Mouse (Mus musculus) urinary bladder, postnatal 25 days (tissue): ENCODE measurements around the gene Hhipl1.

ENCODE experiments used
- DNase-seq: peaks from one replicate; pipeline ENCODE4 v3.0.0; 2022; ENCODE audit warnings: low spot score

Gene Hhipl1

DNA sequence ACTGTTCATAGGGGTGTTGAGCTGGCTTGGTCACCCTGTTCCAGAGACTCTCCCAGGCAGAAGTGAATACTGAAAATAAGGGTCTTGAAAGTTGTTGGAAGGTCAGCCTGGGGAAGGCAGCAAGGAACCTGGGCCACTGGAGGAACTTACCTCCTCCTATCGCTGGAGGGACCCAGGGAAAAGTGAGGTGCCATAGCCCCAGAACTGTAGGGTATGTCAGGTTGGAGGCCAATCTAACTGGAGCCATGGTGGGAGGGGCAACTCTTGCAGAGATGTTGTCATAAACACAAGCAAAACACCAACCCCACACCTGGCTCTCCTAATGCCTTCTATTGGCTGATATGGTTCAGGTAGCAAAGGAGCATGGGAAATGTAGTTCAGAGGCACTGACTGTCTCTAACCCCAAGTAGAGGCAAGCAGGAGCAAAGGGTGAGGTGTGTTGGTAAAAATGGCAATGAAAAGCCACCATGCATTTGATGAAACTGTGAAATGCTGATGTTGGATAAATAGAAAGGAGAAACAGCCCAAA is 7.2 kb downstream of the Hhipl1 start:
- no peak for DNase-seq

DNA sequence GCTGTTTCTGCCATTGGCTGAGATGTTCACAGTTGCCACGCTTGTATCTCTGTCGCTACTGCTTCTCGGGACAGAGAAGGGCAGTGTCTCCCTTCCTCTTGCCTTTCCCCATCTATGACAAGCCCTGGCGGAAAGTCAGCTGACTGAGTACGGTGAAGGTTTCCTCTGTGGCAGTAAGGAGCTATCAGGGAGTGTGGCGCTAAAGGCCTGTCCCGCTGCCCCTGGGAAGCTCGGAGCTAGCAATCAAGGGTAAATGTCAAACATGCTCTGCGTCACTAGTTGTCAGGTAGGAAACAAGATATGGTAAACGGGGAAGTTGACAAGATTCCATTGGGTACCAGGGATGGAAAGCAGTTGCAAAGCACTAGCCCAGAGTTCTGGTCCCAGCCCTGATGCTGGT is 9.7 kb downstream of the Hhipl1 start:
- no peak for DNase-seq

DNA sequence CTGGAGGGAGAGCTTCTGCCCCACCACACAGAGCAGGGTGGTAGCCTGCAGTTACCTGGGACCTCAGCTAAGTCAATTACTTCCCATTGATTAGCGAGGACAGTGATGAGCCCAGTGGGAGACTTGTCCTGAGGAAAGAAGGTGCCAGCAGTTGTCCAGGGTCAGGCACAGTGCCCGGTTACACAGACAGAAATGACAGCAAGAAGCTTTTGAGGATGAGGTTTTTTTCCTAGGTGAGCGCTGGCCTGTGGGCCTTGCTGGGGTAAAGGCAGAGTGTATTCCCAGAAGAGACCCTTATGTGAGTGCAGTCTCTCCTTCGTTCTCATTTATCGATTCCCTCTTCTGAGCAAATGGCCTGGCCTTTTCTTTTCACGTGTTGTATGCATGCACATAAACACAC is 10.6 kb downstream of the Hhipl1 start:
- DNase-seq = no peak

DNA sequence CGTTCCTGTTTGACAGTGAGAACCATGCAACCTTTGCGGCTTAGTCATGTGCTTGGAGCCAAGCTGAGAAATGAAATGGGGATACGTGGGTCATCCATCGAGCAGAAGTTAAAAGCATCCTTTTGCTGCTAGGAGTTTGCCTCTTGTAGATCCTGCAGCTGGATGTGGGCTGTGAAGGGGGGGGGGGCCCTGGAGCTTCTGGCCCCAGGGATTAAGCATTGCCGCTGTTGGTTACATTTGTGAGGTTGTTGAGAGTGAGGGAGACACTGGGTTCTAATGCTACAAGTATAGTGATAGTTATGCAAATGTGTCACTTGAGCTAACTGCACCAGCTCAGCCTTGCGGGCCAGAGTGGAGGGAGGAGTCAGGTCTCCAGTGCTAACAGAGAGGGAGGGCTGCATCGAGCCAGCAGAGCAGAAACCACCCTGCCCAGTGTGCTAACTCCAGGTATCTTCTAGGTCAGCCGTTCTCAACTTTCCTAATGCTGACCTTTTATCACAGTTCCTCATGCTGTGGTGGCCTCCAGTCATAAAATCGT is 11.2 kb downstream of the Hhipl1 start:
- DNase-seq = no peak

DNA sequence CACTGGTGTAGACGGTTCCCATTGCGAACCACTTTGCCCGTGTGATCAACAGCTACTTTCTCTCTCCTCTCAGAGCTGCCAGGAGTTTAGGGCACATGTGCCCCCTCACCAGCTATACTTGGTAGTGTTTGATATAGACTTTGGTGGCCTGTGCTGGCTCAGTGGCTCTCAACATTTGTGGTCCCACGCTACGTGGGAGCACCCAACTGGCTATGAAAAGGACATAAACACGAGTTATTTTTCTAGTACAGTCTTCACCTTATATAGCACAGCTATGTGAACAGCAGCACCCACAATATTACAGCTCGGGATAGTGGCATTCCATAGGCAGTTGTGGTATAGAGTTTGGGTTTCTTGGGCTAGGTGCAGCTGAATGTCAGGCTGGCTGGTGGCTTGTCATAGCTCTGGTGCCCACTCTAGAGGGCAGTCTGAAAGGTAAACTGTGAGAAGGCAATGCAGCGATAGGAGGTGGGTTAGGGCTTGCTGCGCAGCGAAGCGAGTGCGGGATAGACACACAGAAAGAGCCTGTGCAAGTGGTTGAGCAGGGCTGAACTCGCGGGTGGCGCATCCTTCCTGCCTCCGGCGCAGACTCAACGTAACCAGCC is 11.9 kb downstream of the Hhipl1 start:
- DNase-seq = no peak

DNA sequence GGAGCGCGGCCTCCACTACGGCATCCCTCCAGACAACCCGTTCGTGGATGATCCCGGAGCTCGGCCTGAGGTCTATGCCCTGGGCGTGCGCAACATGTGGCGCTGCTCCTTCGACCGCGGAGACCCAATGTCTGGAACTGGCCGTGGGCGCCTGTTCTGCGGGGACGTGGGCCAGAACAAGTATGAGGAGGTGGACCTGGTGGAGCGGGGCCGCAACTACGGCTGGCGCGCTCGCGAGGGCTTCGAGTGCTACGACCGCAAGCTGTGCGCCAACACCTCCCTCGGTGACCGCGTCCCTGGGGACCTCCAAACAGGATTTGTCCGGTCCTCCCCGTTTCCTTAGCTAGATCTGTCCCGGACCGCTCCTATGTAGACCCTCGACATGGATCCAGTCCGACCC is 12.4 kb downstream of the Hhipl1 start:
- no peak for DNase-seq

DNA sequence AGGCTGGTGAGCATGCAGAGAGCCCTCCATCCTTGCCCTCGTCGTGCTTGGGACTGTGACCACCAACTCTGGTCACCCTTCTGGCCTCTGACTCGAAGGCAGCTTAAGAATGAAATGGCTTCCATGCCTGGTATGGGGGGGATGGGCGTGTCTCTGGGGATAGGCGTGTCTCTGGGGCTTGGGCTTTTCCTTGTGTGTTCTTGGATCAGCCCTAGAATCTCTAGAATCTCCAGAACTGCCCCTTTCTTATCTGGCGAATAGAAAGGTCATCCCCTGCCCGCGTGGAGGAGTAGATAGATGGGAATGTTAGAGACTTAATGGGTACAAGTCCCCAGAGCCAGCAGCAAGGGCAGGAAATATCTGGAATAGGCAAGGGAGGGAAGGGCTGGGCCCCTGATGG is 14.0 kb downstream of the Hhipl1 start:
- no peak for DNase-seq

DNA sequence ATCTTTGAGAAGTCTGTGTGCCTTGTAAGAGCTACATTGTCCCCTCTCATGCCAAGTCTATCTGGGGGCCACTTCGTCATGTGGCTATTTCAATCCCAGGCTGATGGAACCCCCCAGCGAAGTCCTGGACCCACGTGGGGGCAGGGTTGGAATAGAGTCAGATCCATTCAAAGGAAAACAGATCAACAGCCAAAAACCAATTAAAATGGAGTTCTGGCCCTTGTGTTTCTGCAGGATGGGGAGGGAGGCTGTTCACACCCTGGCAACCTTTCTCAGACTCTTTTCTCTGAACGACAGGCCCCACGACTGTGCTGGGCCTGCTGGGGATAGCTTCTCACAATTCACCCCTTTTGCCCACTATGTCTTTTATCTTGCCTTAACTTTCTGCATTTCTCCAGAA is 20.3 kb downstream of the Hhipl1 start:
- no peak for DNase-seq

DNA sequence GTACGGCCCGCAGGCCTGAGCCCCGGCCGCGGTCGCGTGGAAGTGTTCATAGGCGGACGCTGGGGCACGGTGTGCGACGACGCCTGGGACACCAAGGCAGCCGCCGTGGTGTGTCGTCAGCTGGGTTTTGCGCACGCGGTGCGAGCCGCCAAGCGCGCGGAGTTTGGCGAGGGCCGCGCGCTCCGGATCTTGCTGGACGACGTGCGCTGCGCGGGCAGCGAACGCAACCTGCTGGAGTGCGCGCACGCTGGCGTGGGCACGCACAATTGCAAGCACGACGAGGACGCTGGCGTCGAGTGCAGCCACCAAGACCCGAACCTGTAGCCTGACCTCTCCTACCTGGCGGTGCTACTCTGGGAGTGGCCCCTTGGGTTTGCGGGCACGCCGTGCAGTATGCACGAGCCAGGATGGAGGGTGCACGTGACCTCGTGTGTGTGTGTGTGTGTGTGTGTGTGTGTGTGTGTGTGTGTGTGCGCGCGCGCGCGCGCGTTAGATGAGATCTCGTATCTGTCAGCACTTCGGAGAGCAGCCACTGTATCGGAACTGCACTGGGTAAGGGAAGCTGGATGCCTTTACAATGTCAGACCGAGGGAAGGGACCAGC is 21.9 kb downstream of the Hhipl1 start:
- DNase-seq = no peak

DNA sequence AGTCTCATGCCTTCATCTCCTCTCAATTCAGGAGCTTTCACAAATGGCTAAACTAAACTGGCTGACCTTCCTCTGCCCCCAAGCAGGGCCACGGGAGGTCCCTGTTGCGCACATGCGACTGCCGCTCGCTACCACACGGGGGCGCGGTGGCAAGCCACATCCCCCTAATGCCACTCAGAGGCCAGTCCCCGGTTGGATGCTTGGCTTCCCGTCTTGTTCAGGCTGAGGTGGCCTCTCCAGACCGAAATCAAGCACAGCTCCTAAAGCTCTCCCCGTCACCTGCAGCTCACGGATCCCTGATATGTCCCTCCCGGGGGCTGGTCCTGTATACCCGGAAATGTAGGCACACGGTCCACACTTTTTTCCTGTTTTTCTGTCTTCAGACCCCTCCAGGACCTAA is 27.0 kb downstream of the Hhipl1 start:
- DNase-seq = peak; percentile 83

DNA sequence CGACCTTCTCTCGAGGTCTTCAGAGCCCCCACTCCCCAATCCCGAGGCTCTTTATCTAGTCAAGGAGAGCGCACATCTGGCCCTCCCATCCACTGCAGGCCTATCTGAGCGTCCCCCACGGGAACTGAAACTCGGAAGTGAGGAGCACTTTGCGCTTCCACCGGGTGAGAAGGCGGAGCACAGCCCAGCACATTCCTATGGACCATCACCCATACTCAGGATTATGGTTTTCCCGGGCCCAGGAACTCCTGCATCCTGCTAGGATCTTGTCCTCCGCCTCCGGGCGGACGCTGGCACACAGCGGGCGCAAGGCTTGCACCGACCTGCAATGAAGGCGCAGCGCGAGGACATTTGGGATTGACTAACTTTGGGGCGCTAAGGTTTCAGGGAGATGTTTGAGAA is 27.4 kb downstream of the Hhipl1 start:
- no peak for DNase-seq

DNA sequence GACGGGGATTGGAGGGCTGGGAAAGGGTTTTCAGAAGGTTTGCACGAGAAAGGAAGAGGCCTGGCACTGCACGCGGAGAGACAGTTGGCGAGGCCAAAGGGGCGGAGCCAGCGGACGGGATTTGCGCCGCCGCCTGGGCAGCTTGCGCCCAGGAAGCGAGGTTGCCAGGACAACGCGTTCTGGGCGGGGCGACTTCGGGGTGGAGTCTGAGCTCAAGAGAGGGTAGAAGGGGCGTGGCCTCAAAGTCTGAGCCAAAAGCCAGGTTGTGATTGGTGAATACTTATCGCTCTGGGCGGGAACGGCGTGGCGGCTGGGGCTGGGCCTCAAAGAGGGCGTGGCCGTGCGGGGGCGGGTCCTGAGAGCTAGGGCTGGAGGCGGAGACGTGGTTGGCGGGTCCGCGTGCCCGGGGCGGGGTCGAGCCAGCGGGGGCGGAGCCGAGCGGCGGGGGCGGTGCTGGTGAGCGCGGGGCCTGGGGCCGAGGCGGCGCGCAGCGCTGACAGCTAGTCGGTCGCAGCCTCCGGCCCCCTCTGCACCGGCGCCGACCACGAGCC is 27.9 kb downstream of the Hhipl1 start, which contains the start of gene Cyp46a1:
Gene Cyp46a1, plus strand, starts transcription at position 487 of the 551 bp plus-strand sequence.
- peak; percentile 99 for DNase-seq

DNA sequence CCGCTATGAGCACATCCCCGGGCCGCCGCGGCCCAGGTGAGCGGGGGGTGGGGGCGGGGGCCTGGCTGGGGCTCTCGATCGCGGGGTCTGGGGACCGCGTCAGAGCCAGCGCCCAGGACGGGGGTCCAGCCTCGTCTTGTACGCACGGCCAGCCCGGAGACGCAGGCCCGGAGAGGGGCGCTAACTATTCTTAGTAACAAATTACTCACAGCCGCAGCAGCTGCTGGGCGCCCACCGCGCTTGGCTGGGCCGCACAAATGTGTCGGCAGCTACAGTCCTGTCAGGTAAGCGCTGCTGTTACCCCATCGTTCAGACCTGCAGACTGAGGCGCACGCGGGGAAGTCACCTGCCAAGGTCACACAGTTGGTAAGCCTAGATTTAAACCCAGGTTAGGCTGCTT is 28.5 kb downstream of the Hhipl1 start:
- no peak for DNase-seq

DNA sequence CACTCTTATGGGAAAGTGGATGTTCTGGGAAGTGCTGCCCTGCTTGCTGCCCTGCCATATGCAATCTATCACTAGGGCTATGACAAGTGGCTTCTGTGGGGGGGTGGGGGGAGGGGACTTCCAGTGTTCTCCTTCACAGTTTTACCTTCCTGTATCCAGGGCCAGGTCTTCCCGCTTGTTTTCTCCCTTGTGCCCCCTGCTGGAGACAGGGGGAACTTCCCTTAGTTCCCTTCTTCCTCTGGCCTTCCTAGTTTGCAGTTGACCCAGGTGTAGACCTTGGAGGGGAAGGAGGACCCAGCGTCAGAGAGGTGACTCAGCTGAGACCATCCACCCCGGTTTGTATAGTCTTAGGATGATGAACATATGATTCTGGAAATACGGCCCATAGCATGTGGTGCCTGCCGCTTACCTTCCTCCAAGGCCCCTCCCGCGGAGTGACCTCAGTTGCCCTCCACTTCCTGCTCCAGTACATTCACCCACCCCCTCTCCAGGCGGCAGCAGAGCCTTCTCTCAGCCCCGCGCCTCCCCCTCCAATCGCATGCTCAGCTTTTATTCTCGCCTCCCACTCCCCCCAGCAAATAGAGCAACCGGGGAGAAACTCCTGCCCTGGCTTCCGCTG is 32.6 kb downstream of the Hhipl1 start:
- DNase-seq = no peak

DNA sequence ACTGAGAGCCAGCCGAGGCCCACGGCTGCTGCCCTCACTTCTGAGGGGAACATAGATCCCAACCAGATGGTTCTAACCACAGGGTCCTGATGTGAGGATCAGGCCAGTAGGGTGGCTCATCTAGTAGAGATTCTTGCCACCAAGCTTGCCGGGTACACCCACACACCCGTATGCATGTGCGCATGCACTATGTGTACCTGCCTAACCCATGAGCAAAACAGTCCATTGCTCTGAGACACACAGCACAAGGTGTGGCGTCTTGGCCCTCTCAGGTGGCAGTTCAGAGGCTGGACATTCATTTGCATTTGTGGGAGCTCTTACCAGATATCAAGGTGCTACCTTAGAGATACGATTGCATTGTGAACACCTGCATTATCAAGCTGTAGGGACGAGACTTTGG is 42.1 kb downstream of the Hhipl1 start:
- DNase-seq = no peak

DNA sequence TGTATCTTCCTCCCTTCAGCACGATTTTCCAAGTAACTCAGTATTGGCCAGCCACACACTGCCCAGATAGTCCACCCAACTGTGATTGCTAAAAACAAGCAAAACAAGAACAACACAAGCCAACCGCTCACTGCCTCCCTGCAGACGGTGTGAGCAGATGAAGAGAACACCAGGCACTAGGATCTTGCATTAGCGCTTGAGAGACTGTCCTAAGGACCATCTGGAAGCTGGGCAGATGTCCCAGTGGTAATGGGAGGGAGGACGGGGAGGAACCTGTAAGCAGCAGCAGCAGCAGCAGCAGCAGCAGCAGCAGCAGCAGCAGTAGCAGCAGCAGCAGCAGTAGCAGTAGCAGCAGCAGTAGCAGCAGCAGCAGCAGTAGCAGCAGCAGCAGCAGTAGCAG is 43.0 kb downstream of the Hhipl1 start:
- DNase-seq = no peak

DNA sequence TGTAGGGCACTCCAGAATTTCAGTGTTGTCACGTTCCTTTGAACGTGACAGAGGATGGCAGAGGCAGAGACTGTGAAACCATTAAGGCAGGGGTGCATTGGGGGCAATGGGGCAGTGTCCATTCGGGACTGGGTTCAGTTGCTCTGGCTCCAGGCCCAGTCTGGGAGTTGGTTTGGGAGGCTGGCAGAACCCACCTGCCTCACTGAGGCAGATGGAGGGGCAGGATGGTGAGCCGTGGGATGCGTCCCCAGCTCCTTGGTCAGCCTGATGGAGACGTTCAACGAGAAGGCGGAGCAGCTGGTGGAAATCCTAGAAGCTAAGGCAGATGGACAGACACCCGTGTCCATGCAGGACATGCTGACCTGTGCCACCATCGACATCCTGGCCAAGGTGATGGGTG is 44.9 kb downstream of the Hhipl1 start:
- no peak for DNase-seq

DNA sequence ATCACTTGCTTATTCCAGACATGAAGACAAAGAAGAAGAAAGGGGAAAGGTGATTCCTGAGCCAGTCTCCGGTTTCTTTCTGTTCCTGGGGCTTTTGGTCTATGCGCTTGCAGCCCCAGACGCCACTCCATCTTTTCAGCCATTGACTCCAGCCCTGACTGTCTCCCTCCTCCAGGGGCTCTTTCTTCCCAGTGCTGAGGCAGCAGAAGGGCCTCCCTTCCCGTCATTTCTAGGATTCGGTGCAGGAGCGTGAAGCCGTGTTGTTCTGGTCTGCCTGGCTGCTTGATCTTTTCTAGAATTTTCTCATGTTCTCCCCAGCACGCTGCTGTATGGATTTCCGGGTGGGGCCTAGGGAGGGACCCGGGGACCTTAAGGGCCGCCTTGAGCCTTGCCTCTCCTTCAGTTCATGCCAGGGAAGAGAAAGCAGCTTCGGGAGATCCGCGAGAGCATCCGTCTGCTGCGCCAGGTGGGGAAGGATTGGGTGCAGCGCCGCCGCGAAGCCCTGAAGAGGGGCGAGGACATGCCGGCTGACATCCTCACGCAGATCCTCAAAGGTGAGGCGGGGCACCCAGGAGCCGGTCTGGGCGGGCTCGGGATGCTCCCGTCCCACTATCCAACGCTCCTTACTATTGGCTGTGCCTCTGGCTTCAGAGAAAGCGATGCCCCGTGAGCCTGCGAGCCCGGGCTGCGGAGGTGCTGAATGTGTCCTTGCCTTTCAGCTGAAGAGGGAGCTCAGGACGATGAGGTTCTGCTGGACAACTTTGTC is 46.5 kb downstream of the Hhipl1 start:
- DNase-seq = no peak

DNA sequence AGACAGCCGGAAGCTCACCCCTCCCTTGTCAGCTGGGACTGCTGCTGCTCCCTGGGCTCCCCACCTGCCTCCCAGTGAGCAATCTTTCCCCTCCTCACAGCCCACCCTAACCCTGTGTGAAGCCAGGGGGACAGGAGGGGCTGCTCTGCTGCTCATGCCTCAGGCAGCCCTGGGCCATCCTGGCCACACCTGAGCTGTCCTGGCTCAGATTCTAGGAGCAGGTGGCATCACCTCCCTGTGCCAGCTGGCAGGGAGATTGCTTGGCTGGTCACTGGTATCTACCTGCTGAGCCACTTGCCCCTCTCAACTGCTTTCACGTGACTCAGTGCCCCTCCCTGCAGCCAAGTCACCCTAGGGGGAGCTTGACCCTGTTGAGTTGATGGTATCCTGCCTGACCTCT is 48.2 kb downstream of the Hhipl1 start:
- DNase-seq = no peak

DNA sequence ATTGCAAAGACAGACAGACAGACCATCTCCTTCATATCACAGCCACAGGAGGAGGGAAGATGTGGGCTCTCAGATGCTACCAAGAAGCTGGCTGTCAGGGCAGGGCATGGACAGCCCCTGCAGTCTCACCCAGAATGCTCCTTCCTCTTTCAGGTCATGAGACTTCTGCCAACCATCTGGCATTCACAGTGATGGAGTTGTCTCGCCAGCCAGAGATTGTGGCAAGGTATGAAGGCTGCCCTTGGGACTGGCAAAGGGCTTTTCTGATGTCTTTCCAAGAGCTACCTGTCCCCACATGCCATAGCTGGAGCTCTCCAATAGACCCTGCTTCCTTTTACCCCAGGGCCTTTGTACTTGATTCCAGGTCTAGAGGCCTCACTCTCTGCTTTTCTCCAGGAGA is 49.2 kb downstream of the Hhipl1 start:
- DNase-seq = no peak

DNA sequence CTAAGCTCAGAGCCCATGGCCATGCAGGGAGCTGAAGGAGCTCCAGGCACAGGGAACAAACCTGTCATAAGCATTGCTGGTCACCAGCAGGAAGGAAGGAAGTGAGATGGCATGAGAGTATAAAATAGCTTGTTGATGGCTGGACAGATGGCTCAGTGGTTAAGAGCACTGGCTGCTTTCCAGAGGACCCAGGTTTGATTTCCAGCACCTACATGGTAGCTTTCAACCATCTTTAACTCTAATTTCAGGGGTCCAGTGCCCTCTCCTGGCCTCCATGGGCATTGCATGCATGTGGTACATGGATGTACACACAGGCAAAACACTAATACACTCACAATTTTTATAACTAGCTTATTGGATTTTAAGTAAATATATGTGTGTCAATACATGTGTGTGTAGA is 49.9 kb downstream of the Hhipl1 start:
- DNase-seq = no peak

DNA sequence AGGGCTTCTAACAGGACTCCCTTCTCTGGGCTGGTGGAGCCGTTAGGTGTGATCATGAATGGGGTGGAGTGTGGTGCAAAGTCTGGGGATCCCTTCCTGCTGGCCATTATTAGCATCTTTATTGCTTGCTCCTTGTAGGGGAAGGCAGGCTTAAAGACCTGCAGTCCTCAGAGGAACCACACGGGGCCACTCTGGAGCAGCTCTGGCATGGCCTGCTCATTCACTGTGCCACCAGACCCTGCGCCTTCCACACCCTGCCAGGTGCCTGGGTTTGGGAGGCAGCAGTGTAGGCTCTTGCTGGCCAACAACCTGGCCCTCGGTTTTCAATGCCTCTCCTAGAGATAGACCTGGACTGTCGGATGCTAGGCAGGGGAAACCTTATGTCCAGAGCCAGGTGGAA is 57.7 kb downstream of the Hhipl1 start:
- DNase-seq = peak; percentile 78
